In the genomic region with DNA sequence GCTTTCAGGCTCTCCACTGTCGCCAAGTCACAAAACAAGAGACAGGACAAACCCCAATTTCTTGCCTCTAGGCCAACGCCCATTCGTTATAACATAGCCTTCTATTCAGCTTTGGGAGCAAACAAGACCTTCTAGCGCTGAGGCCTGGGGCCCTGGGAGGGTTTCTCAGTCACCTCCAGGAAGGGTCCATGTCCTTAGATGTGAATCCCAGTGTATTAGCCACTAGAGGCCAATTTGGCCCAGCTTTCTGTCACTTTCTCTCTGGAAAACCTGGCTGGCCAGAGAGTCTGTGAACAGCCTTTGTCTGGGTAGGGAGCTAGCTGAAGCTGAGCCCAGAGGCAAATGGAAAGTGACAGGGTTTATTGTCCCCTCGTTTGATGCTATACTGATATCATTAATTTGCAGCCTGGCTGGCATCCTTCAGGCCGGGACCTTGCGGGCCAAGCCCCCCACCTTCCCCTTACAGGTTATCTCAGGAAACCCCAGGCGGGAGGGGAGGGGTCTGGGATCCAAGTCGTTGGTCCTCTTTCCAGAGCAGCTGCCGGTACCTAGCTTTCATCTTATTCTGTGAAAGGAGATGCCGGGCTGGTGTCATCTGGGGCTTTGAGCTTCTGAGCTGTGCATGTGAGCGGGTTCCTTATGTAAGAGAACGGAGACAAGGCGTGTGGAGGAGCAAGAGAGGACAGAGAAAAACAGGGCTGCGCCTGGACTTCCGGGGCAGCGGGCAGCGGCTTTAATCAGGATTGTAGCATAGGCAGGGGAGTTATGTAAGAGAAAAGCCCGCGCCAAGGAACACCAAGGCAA, we compare ENCODE assay signal across 8 mouse cellular contexts. TPM values are rescaled to one million over a fixed set of nuclear protein-coding genes. Genes with fewer than 3 reads are reported as not detected.
DNase-seq lines count a peak whose midpoint lies in the region; ATAC-seq and TF ChIP-seq lines count a peak whose summit lies in the region.

No protein-coding gene starts in this region.

- peaks cover 4% of the 10 kb centered on the region for H3K4me1 ChIP-seq in lung, adult 2 months (ENCODE audit: control insufficient read depth, insufficient read depth, low read length)
- H3K4me1 ChIP-seq in hindbrain, embryonic 10.5 days (replicated peaks), result peaks cover 77% of the 10 kb centered on the region
- peaks cover 25% of the 10 kb centered on the region for H3K4me1 ChIP-seq in midbrain, embryonic 11.5 days (ENCODE audit: control insufficient read depth, insufficient read depth, low read length)

- no peak overlapping the region for H3K4me3 ChIP-seq in lung, adult 2 months (replicated peaks; ENCODE audit: extremely low read depth, low read depth, low read length)
- peak overlapping the region; percentile 30 for H3K4me3 ChIP-seq in hindbrain, embryonic 10.5 days
- H3K4me3 ChIP-seq in midbrain, embryonic 11.5 days (ENCODE audit: low read depth, low read length), result no peak overlapping the region

- H3K4me2 ChIP-seq in midbrain, embryonic 11.5 days, result peak overlapping the region; percentile 31

- 39% methylated on average over 20 of the region's 20 CpGs for WGBS in lung, adult 2 months
- 15% methylated on average over 20 of the region's 20 CpGs for WGBS in hindbrain, embryonic 10.5 days
- 16% methylated on average over 20 of the region's 20 CpGs for WGBS in midbrain, embryonic 11.5 days

- peak overlapping the region; percentile 85 for H3K27ac ChIP-seq in hindbrain, embryonic 10.5 days
- H3K27ac ChIP-seq in midbrain, embryonic 11.5 days (ENCODE audit: low read depth, low read length), result peak overlapping the region; percentile 91

- H3K27me3 ChIP-seq in hindbrain, embryonic 10.5 days (ENCODE audit: insufficient read depth, poor library complexity, severe bottlenecking), result peaks cover 79% of the 10 kb centered on the region
- H3K27me3 ChIP-seq in midbrain, embryonic 11.5 days (ENCODE audit: control insufficient read depth, insufficient read depth, low read length), result no peaks in the 10 kb centered on the region

- ATAC-seq in midbrain, embryonic 11.5 days (ENCODE audit: low FRiP score), result peak; percentile 28

- no peaks in the 10 kb centered on the region for H3K9me3 ChIP-seq in hindbrain, embryonic 10.5 days
- no peaks in the 10 kb centered on the region for H3K9me3 ChIP-seq in midbrain, embryonic 11.5 days (ENCODE audit: control insufficient read depth, low read length)

- no peaks in the 10 kb centered on the region for H3K36me3 ChIP-seq in hindbrain, embryonic 10.5 days
- H3K36me3 ChIP-seq in midbrain, embryonic 11.5 days (ENCODE audit: control insufficient read depth, insufficient read depth, low read length), result no peaks in the 10 kb centered on the region

- TF ChIP-seq CTCF in lung, adult 2 months (IDR thresholded peaks at IDR 0.05; ENCODE audit: insufficient read depth, low read length), result no peak

- H3K9ac ChIP-seq in midbrain, embryonic 11.5 days (ENCODE audit: low read length), result peak overlapping the region; percentile 51

- peak; percentile 25 to 30 for DNase-seq in lung, adult 18-20 months
- no peak for DNase-seq in lung, adult 2 months
- peak; percentile 47 for DNase-seq in embryo, embryonic 11 days
- DNase-seq in hindbrain, embryonic 10.5 days (ENCODE audit: low spot score), result peak; percentile 44
- peak; percentile 55 to 68 for DNase-seq in layer of hippocampus, adult 8-10 months (ENCODE audit: low spot score in 2 of 2)
- peak; percentile 94 for DNase-seq in midbrain, embryonic 11.5 days (ENCODE audit: low spot score, missing footprints)
- no peak for DNase-seq in gastrocnemius, postnatal 25 days
- no peak for DNase-seq in T-cell, adult 2 months (ENCODE audit: low spot score)

- TF ChIP-seq POLR2A in lung, adult 2 months (IDR thresholded peaks at IDR 0.05; ENCODE audit: borderline replicate concordance, extremely low read depth, low read depth, low read length), result no peak

RNA-seq across cellular contexts. Expression of a gene that starts 17.5 kb away (rescaled TPM):
- polyA plus RNA-seq in lung, adult 2 months (2012; rRNA removed), result 18.8 and 38.6 TPM in 2 replicates
- polyA plus RNA-seq in hindbrain, embryonic 10.5 days (2016; fragmentation: Nextera tagmentation; extraction: Ambion mirVana), result 2,849 and 3,914 TPM in 2 replicates
- total RNA-seq in layer of hippocampus, adult 8-10 months (2022), result 100 to 1,000 TPM; 367 to 422 (median 391) TPM
- 4,454 and 4,703 TPM in 2 replicates for polyA plus RNA-seq in midbrain, embryonic 11.5 days (2014; fragmentation: Nextera tagmentation; extraction: Ambion mirVana)
- total RNA-seq in gastrocnemius, postnatal 25 days (2021), result 10 to 100 TPM in 1 of 2 experiments, 1 to 10 TPM in 1; 6.9 to 10.6 TPM

RNA-seq across cellular contexts. Expression of a gene that starts 45.9 kb away (rescaled TPM):
- 146 and 205 TPM in 2 replicates for polyA plus RNA-seq in lung, adult 2 months (2012; rRNA removed)
- polyA plus RNA-seq in hindbrain, embryonic 10.5 days (2016; fragmentation: Nextera tagmentation; extraction: Ambion mirVana), result 3.1 and 4.3 TPM in 2 replicates
- total RNA-seq in layer of hippocampus, adult 8-10 months (2022), result 10 to 100 TPM; 55.4 to 75.1 (median 63.4) TPM
- polyA plus RNA-seq in midbrain, embryonic 11.5 days (2014; fragmentation: Nextera tagmentation; extraction: Ambion mirVana), result 1.3 and 1.4 TPM in 2 replicates
- 1 to 10 TPM; 2.3 to 4.9 TPM for total RNA-seq in gastrocnemius, postnatal 25 days (2021)

RNA-seq across cellular contexts. Expression of a gene that starts 54.5 kb away (rescaled TPM):
- polyA plus RNA-seq in lung, adult 2 months (2012; rRNA removed), result 35.6 and 41.0 TPM in 2 replicates
- polyA plus RNA-seq in hindbrain, embryonic 10.5 days (2016; fragmentation: Nextera tagmentation; extraction: Ambion mirVana), result 7.9 and 9.5 TPM in 2 replicates
- 10 to 100 TPM in 1 of 4 experiments, 1 to 10 TPM in 3; 5.5 to 10.5 (median 8.5) TPM for total RNA-seq in layer of hippocampus, adult 8-10 months (2022)
- polyA plus RNA-seq in midbrain, embryonic 11.5 days (2014; fragmentation: Nextera tagmentation; extraction: Ambion mirVana), result 8.8 and 10.0 TPM in 2 replicates
- 1 to 10 TPM; 3.2 TPM for total RNA-seq in gastrocnemius, postnatal 25 days (2021)

Comparison
In these comparisons a context has a peak if more than half of its experiments do, and no peak if none do; other contexts are left out.
1. DNase-seq: peak in lung, adult 18-20 months (2 of 2), embryo, embryonic 11 days (single experiment), hindbrain, embryonic 10.5 days (single experiment), layer of hippocampus, adult 8-10 months (2 of 2) and midbrain, embryonic 11.5 days (single experiment); none in lung, adult 2 months (single experiment), gastrocnemius, postnatal 25 days (single experiment) and T-cell, adult 2 months (single experiment).
2. RNA of a gene that starts 17.5 kb away (polyA plus RNA-seq): 4,454 to 4,703 TPM in midbrain, embryonic 11.5 days and 2,849 to 3,914 TPM in hindbrain, embryonic 10.5 days; 18.8 to 38.6 TPM in lung, adult 2 months; every median in the first group is over 10 times any median in the second.
3. RNA of a gene that starts 45.9 kb away (polyA plus RNA-seq): 146 to 205 TPM in lung, adult 2 months; 3.1 to 4.3 TPM in hindbrain, embryonic 10.5 days and 1.3 to 1.4 TPM in midbrain, embryonic 11.5 days; every median in the first group is over 10 times any median in the second.